Mouse (Mus musculus): ENCODE results near the gene Phospho2.

DNA sequence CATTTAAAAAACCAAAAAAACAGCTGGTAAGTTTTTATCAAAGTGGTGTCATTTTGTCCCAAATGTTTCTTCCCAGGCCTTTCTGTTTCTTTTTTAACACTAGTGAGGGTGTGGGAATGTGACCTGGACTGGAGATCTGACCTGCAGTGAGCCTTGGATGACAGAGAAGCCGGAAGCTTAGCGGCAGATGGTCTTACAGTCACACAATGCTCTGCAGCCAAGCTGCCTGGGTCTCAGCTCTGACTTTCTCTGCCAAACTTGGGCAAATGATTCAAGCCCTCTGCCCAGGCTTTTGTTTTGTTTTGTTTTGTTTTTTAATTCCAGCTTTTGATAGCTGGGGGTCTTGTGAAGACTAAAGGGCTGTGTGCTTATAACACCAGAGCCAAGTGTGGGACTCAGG, 37.0 kb downstream of the Phospho2 start:
- TF ChIP-seq CTCF (IDR thresholded peaks at IDR 0.05; ENCODE audit: low read depth, low read length) (no peak), GATA1 (IDR thresholded peaks at IDR 0.05; ENCODE audit: borderline replicate concordance, low read length) (no peak), GATA2 (IDR thresholded peaks at IDR 0.05; ENCODE audit: borderline replicate concordance, low read depth, low read length) (no peak), POLR2AphosphoS5 (IDR thresholded peaks at IDR 0.05; ENCODE audit: insufficient replicate concordance, low read depth, low read length) (no peak), TAL1 (conservative IDR thresholded peaks at IDR 0.05; ENCODE audit: low read depth, low read length) (no peak)
